11 mouse cellular contexts compared by ENCODE assay signal in the genomic region with DNA sequence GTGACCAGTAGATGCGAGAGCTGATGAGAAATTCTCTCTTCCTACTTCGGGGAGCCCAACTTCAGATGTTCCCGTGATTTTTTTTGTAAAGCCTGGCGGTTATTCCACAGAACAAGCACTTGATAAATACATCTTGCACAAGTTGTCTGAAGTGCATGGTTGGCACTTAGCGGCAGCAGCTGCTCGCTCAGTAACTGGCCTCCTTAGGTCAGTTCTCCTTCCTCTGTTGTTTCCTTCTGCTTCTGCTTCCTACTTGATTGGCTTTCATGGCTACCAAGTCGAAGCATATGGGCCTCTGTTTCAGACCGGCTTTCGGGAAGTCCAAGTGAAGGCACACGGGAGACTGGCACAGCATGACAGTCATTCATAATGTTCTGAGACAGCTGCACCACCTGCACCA.
DNase-seq lines count a peak whose midpoint lies in the region; ATAC-seq lines count a peak whose summit lies in the region.
"Had no signal": no experiment of that assay in that cellular context is flagged by ENCODE, and none has a peak within 500 bp of the region (broad histone marks: within the 10 kb centered on the region; RNA-seq: fewer than 3 reads in every experiment).

No protein-coding gene starts in this region.

- ATAC-seq in hematopoietic stem cell, adult 5-6 weeks (replicated peaks in 1 of 2; ENCODE audit: insufficient read depth in 1 of 2, low FRiP score in 2 of 2, low TSS enrichment in 1 of 2, low read depth in 1 of 2, poor library complexity in 2 of 2, severe bottlenecking in 2 of 2), result peak; percentile 28 to 51; a peak in 2 of 4 replicates
- ATAC-seq in megakaryocyte progenitor cell, adult 5-6 weeks (replicated peaks; ENCODE audit: poor library complexity), result peak; percentile 71
- ATAC-seq in activated CD4-positive, CD25-positive, alpha-beta regulatory T cell, adult 4 months, result no peak
- ATAC-seq: intestine, embryonic 16.5 days; midbrain, embryonic 15.5 days had no signal

- DNase-seq in heart, adult 11 months, result peak; percentile 94
- DNase-seq in heart, postnatal 4 days, result no peak
- DNase-seq in 416B (ENCODE audit: low read depth), result peak; percentile 28
- no peak for DNase-seq in left cerebral cortex, postnatal 10 days (ENCODE audit: extremely low spot score in 1 of 2, low spot score in 2 of 2)
- DNase-seq: adrenal gland, postnatal 14 days; cerebellum, adult 9-11 months had no signal

- intact Hi-C loops in left cerebral cortex, postnatal 10 days (cut with DNase I), result no loop called here

Comparison
In these comparisons a context has a peak if more than half of its experiments do, and no peak if none do; other contexts are left out.
1. DNase-seq: peak in heart, adult 11 months (single experiment) and 416B (single experiment); none in heart, postnatal 4 days (single experiment) and left cerebral cortex, postnatal 10 days (0 of 2).